Mouse (Mus musculus): ENCODE measurements around the gene Tcf7l1. TPM values are rescaled to one million over a fixed set of nuclear protein-coding genes. Genes with fewer than 3 reads are reported as not detected.

Gene Tcf7l1
- 13.9 and 15.3 TPM in 2 replicates for polyA plus RNA-seq (2015; fragmentation: Nextera tagmentation; extraction: Ambion mirVana)

GRCm38 (mm10) chr6:72788892-72789699, at the start of gene Tcf7l1:
Gene Tcf7l1 (minus strand): TSS chr6:72789254.

GRCm38 (mm10) chr6:72616643-72617288, 172.3 kb downstream of the Tcf7l1 start, which contains the start of gene Tgoln1:
Gene Tgoln1 (minus strand): TSS chr6:72617000.

GRCm38 (mm10) chr6:72597956-72598753, 190.9 kb downstream of the Tcf7l1 start, which contains the start of the genes Elmod3 and Retsat:
Gene Elmod3 (minus strand): TSS chr6:72598413.
Gene Retsat (plus strand): TSS chr6:72598475.

Other genes with a start within 250 kb of the Tcf7l1 start
- 172 and 260 TPM in 2 replicates for gene Capg, start 244.9 kb downstream of the Tcf7l1 start, polyA plus RNA-seq (2015; fragmentation: Nextera tagmentation; extraction: Ambion mirVana)
- gene Elmod3, start 190.8 kb downstream of the Tcf7l1 start, polyA plus RNA-seq (2015; fragmentation: Nextera tagmentation; extraction: Ambion mirVana): 8.4 TPM in 2 replicates
- 16.5 and 19.6 TPM in 2 replicates for gene Retsat, start 190.8 kb downstream of the Tcf7l1 start, polyA plus RNA-seq (2015; fragmentation: Nextera tagmentation; extraction: Ambion mirVana)
- 27.6 and 30.1 TPM in 2 replicates for gene Tgoln1, start 172.3 kb downstream of the Tcf7l1 start, polyA plus RNA-seq (2015; fragmentation: Nextera tagmentation; extraction: Ambion mirVana)
- 34.9 and 41.7 TPM in 2 replicates for gene Kcmf1, start 110.7 kb upstream of the Tcf7l1 start, polyA plus RNA-seq (2015; fragmentation: Nextera tagmentation; extraction: Ambion mirVana)
- 1,349 and 1,916 TPM in 2 replicates for gene Tmsb10, start 169.5 kb upstream of the Tcf7l1 start, polyA plus RNA-seq (2015; fragmentation: Nextera tagmentation; extraction: Ambion mirVana)

Measured in urinary bladder, postnatal 0 days (tissue).